Mouse (Mus musculus): ENCODE data around the gene Slc22a17. TPM values are rescaled to one million over a fixed set of nuclear protein-coding genes. Genes with fewer than 3 reads are reported as not detected.

Slc22a17 gene
- 2.1 TPM for polyA plus RNA-seq (2017; shearing (Covaris generic))

GRCm38 (mm10) chr14:54912886-54913285, at the start of gene Slc22a17:
Slc22a17 (minus strand) TSS chr14:54913132.

GRCm38 (mm10) chr14:54935904-54936830, 23.2 kb upstream of the Slc22a17 start, which contains the start of gene Cmtm5:
Cmtm5 (plus strand) TSS chr14:54936261.

GRCm38 (mm10) chr14:54932645-54933150, 19.8 kb upstream of the Slc22a17 start, which contains the start of gene Il25:
Il25 (plus strand) TSS chr14:54932695.

GRCm38 (mm10) chr14:54925349-54926342, 12.7 kb upstream of the Slc22a17 start, which contains the start of gene Efs:
Efs (minus strand) TSS chr14:54926126.

GRCm38 (mm10) chr14:54892200-54892599, 20.7 kb downstream of the Slc22a17 start, which contains the start of gene Pabpn1:
Pabpn1 (plus strand) TSS chr14:54892500.

GRCm38 (mm10) chr14:54883154-54884021, 29.5 kb downstream of the Slc22a17 start, which contains the start of the genes Bcl2l2 and Gm20521:
Bcl2l2 (plus strand) TSS chr14:54883377.
Gm20521 (plus strand) TSS chr14:54883441.

GRCm38 (mm10) chr14:54877048-54877715, 35.8 kb downstream of the Slc22a17 start, which contains the start of gene Ppp1r3e:
Ppp1r3e (minus strand) TSS chr14:54877550.

GRCm38 (mm10) chr14:54870861-54871260, 42.1 kb downstream of the Slc22a17 start, which contains the start of gene Homez:
Homez (minus strand) TSS chr14:54870961.

Other genes starting within 250 kb of the Slc22a17 start
- gene 1700123O20Rik, start 226.9 kb downstream of the Slc22a17 start, polyA plus RNA-seq (2017; shearing (Covaris generic)) = 92.8 TPM
- 113 TPM for gene Acin1, start 226.2 kb downstream of the Slc22a17 start, polyA plus RNA-seq (2017; shearing (Covaris generic))
- gene Gm29776, start 214.3 kb downstream of the Slc22a17 start, polyA plus RNA-seq (2017; shearing (Covaris generic)) = 0.16 TPM
- not detected for gene Cebpe, start 201.0 kb downstream of the Slc22a17 start, polyA plus RNA-seq (2017; shearing (Covaris generic))
- gene Slc7a8, start 131.2 kb downstream of the Slc22a17 start, polyA plus RNA-seq (2017; shearing (Covaris generic)) = 0.74 TPM
- not detected for gene Rnf212b, start 99.0 kb downstream of the Slc22a17 start, polyA plus RNA-seq (2017; shearing (Covaris generic))
- gene Homez, start 42.2 kb downstream of the Slc22a17 start, polyA plus RNA-seq (2017; shearing (Covaris generic)) = 16.6 TPM
- gene Ppp1r3e, start 35.6 kb downstream of the Slc22a17 start, polyA plus RNA-seq (2017; shearing (Covaris generic)) = 0.60 TPM
- 0.59 TPM for gene Bcl2l2, start 29.8 kb downstream of the Slc22a17 start, polyA plus RNA-seq (2017; shearing (Covaris generic))
- gene Gm20521, start 29.7 kb downstream of the Slc22a17 start, polyA plus RNA-seq (2017; shearing (Covaris generic)) = 0.38 TPM
- gene Pabpn1, start 20.6 kb downstream of the Slc22a17 start, polyA plus RNA-seq (2017; shearing (Covaris generic)) = 32.5 TPM
- not detected for gene Efs, start 13.0 kb upstream of the Slc22a17 start, polyA plus RNA-seq (2017; shearing (Covaris generic))
- gene Il25, start 19.6 kb upstream of the Slc22a17 start, polyA plus RNA-seq (2017; shearing (Covaris generic)) = not detected
- not detected for gene Cmtm5, start 23.1 kb upstream of the Slc22a17 start, polyA plus RNA-seq (2017; shearing (Covaris generic))
- not detected for gene Myh6, start 53.8 kb upstream of the Slc22a17 start, polyA plus RNA-seq (2017; shearing (Covaris generic))
- gene Gm17428, start 63.8 kb upstream of the Slc22a17 start, polyA plus RNA-seq (2017; shearing (Covaris generic)) = not detected
- not detected for gene Myh7, start 81.5 kb upstream of the Slc22a17 start, polyA plus RNA-seq (2017; shearing (Covaris generic))
- 133 TPM for gene Ngdn, start 102.3 kb upstream of the Slc22a17 start, polyA plus RNA-seq (2017; shearing (Covaris generic))
- gene Zfhx2, start 179.2 kb upstream of the Slc22a17 start, polyA plus RNA-seq (2017; shearing (Covaris generic)) = 11.1 TPM
- gene Thtpa, start 181.7 kb upstream of the Slc22a17 start, polyA plus RNA-seq (2017; shearing (Covaris generic)) = 18.4 TPM
- 172 TPM for gene Ap1g2, start 193.5 kb upstream of the Slc22a17 start, polyA plus RNA-seq (2017; shearing (Covaris generic))
- gene Jph4, start 203.8 kb upstream of the Slc22a17 start, polyA plus RNA-seq (2017; shearing (Covaris generic)) = not detected

Data from inflammation-experienced regulatory T-cells, adult 16 weeks (primary cell).